Mouse (Mus musculus) heart, postnatal 4 days (tissue): ENCODE measurements at regions not wholly inside any gene's neighbourhood (a gene's known extent, or its start where the extent isn't known, plus 50 kb on each side); places are given as distances from the start of the nearest gene placed in this dataset.

ENCODE experiments used
- DNase-seq: peaks from one replicate; pipeline ENCODE4 v3.0.0; 2021

GRCm38 (mm10) chr19:28732998-28733397 is 53.1 kb upstream of the Glis3 start:
- DNase-seq = no peak

GRCm38 (mm10) chr19:28733781-28734180 is 53.9 kb upstream of the Glis3 start:
- DNase-seq = no peak

GRCm38 (mm10) chr19:28743176-28743793 is 63.4 kb upstream of the Glis3 start:
- peak; percentile 75 for DNase-seq

GRCm38 (mm10) chr19:28745105-28745504 is 65.2 kb upstream of the Glis3 start:
- DNase-seq = no peak

GRCm38 (mm10) chr19:28745534-28745933 is 65.7 kb upstream of the Glis3 start:
- no peak for DNase-seq

- DNase-seq = no peak
These were observed 71.2 kb upstream of the Glis3 start for GRCm38 (mm10) chr19:28751091-28751490.

GRCm38 (mm10) chr19:28758854-28759253 is 76.0 kb upstream of the Slc1a1 start:
- peak; percentile 75 for DNase-seq

- DNase-seq = no peak
These were observed 70.0 kb upstream of the Slc1a1 start for GRCm38 (mm10) chr19:28764795-28765360.

GRCm38 (mm10) chr19:28768218-28768617 is 66.6 kb upstream of the Slc1a1 start:
- DNase-seq = no peak

GRCm38 (mm10) chr19:28770419-28770818 is 64.4 kb upstream of the Slc1a1 start:
- DNase-seq = no peak

GRCm38 (mm10) chr19:28771836-28772235 is 63.0 kb upstream of the Slc1a1 start:
- DNase-seq = no peak

GRCm38 (mm10) chr19:28772840-28773570 is 61.8 kb upstream of the Slc1a1 start:
- no peak for DNase-seq

- DNase-seq = peak; percentile 27
These were observed 58.0 kb upstream of the Slc1a1 start for GRCm38 (mm10) chr19:28776868-28777267.

- no peak for DNase-seq
These were observed 57.2 kb upstream of the Slc1a1 start for GRCm38 (mm10) chr19:28777674-28778073.

- no peak for DNase-seq
These were observed 56.5 kb upstream of the Slc1a1 start for GRCm38 (mm10) chr19:28778386-28778785.

- DNase-seq = no peak
These were observed 52.9 kb upstream of the Slc1a1 start for GRCm38 (mm10) chr19:28781971-28782370.
